Mouse (Mus musculus) limb, embryonic 14.5 days (tissue): ENCODE measurements around the gene Bend6. TPM values are rescaled to one million over a fixed set of nuclear protein-coding genes. Genes with fewer than 3 reads are reported as not detected.

Source experiments
- ATAC-seq: fragments of 200-750 bp; cut with Nextera tagmentation; 2 replicates; pipeline ENCODE4 v1.8.0; 2017; ENCODE audit warnings: low read depth, moderate number of reproducible peaks, moderate TSS enrichment; ENCODE audit not compliant: low FRiP score
- DNase-seq: peaks from one replicate; pipeline ENCODE4 v3.0.0-alpha.2; 2015; ENCODE audit warnings: low spot score
- H3K27ac ChIP-seq: fragments of 300-500 bp; sonication (generic); replicated peaks from 2 replicates; pipeline ENCODE4 v1.5.1; 2014; ENCODE audit warnings: low read depth, mild to moderate bottlenecking, low read length, moderate library complexity, mixed read lengths
- H3K27me3 ChIP-seq: fragments of 300-500 bp; sonication (generic); 2 replicates; pipeline ENCODE4 v1.6.1; 2014; ENCODE audit warnings: low read length, mixed read lengths; ENCODE audit not compliant: control insufficient read depth, insufficient read depth
- H3K36me3 ChIP-seq: fragments of 300-500 bp; sonication (generic); 2 replicates; pipeline ENCODE4 v1.6.1; 2014; ENCODE audit warnings: mild to moderate bottlenecking, low read length, moderate library complexity, mixed read lengths; ENCODE audit not compliant: control insufficient read depth, insufficient read depth
- H3K4me1 ChIP-seq: fragments of 300-500 bp; sonication (generic); 2 replicates; pipeline ENCODE4 v1.6.1; 2014; ENCODE audit warnings: antibody characterized with exemption, low read length, mixed read lengths; ENCODE audit not compliant: control insufficient read depth, insufficient read depth
- H3K4me2 ChIP-seq: fragments of 300-500 bp; sonication (generic); replicated peaks from 2 replicates; pipeline ENCODE4 v1.6.1; 2014; ENCODE audit warnings: low read depth, mild to moderate bottlenecking, low read length, moderate library complexity; ENCODE audit not compliant: severe bottlenecking
- H3K4me3 ChIP-seq: fragments of 300-500 bp; sonication (generic); replicated peaks from 2 replicates; pipeline ENCODE4 v1.5.1; 2014; ENCODE audit warnings: low read length
- H3K9ac ChIP-seq: fragments of 300-500 bp; sonication (generic); 2 replicates; pipeline ENCODE4 v1.6.1; 2014; ENCODE audit warnings: mild to moderate bottlenecking, low read depth, low read length, moderate library complexity; ENCODE audit not compliant: severe bottlenecking
- H3K9me3 ChIP-seq: fragments of 300-500 bp; sonication (generic); 2 replicates; pipeline ENCODE4 v1.6.1; 2016; ENCODE audit warnings: low read length; ENCODE audit not compliant: control insufficient read depth
- POLR2A ChIP-seq: fragments of 200-500 bp; IDR thresholded peaks from 2 replicates; pipeline ENCODE4 v1.8.0; 2012; ENCODE audit warnings: inconsistent platforms, mild to moderate bottlenecking, moderate library complexity, borderline replicate concordance; ENCODE audit not compliant: insufficient read depth, insufficient read length; ENCODE audit errors: extremely low read depth
- WGBS: fragments of 180-500 bp; shearing (Covaris S2); extraction: QIAGEN DNeasy Blood & Tissue Kit; methylation state at CpG from one replicate; pipeline ENCODE4 v1.1.7; 2014; 5-methylcytosine and 5-hydroxymethylcytosine counted together
- polyA plus RNA-seq, 2 experiments: library from polyadenylated mRNA; depleted of rRNA in 1 of 2; stranded (reverse) in 1 of 2; unstranded in 1 of 2; fragments of >200 nt; fragmentation: Nextera tagmentation in 1 of 2; extraction: Ambion mirVana in 1 of 2; gene quantifications; 2 replicates each; pipeline versions ENCODE4 v1.2.1 to v1.2.3; 2012 to 2014

Bend6 gene
- polyA plus RNA-seq, 2 experiments, result 1.5 TPM

GRCm38 (mm10) chr1:33945756-33946155 lies 38.1 kb upstream of the Bend6 start:
- DNase-seq, result no peak
- no peak for ATAC-seq
- no peaks in the 10 kb centered on the region for H3K4me1 ChIP-seq
- H3K36me3 ChIP-seq, result no peaks in the 10 kb centered on the region
- H3K27ac ChIP-seq, result no peak overlapping the region
- H3K9ac ChIP-seq, result no peak overlapping the region
- no peak overlapping the region for H3K4me3 ChIP-seq
- WGBS, result 90% methylated on average over 6 of the region's 6 CpGs
- H3K27me3 ChIP-seq, result no peaks in the 10 kb centered on the region
- no peaks in the 10 kb centered on the region for H3K9me3 ChIP-seq
- H3K4me2 ChIP-seq, result no peak overlapping the region
- TF ChIP-seq POLR2A, result no peak

- Histone ChIP-seq H3K36me3 (no peaks in the 10 kb centered on the region), H3K4me1 (no peaks in the 10 kb centered on the region), H3K4me2 (no peak overlapping the region), H3K4me3 (no peak overlapping the region), H3K27ac (no peak overlapping the region), H3K9ac (no peak overlapping the region), H3K9me3 (no peaks in the 10 kb centered on the region), H3K27me3 (no peaks in the 10 kb centered on the region)
- no peak for DNase-seq
- TF ChIP-seq POLR2A, result no peak
- no peak for ATAC-seq
- 78% methylated on average over 16 of the region's 17 CpGs for WGBS
Measured at GRCm38 (mm10) chr1:33944977-33945750, 37.5 kb upstream of the Bend6 start.

GRCm38 (mm10) chr1:33943943-33944342 lies 36.3 kb upstream of the Bend6 start:
- no peak overlapping the region for H3K4me2 ChIP-seq
- 94% methylated on average over 2 of the region's 2 CpGs for WGBS
- ATAC-seq, result no peak
- H3K27ac ChIP-seq, result no peak overlapping the region
- DNase-seq, result no peak
- H3K4me3 ChIP-seq, result no peak overlapping the region
- no peak overlapping the region for H3K9ac ChIP-seq
- no peaks in the 10 kb centered on the region for H3K9me3 ChIP-seq
- H3K36me3 ChIP-seq, result no peaks in the 10 kb centered on the region
- TF ChIP-seq POLR2A, result no peak
- no peaks in the 10 kb centered on the region for H3K4me1 ChIP-seq
- H3K27me3 ChIP-seq, result no peaks in the 10 kb centered on the region

- H3K9me3 ChIP-seq, result no peaks in the 10 kb centered on the region
- TF ChIP-seq POLR2A, result no peak
- DNase-seq (no peak), ATAC-seq (no peak)
- H3K4me2 ChIP-seq, result no peak overlapping the region
- H3K36me3 ChIP-seq, result no peaks in the 10 kb centered on the region
- no peak overlapping the region for H3K9ac ChIP-seq
- 87% methylated on average over 8 of the region's 8 CpGs for WGBS
- H3K27ac ChIP-seq, result no peak overlapping the region
- H3K4me1 ChIP-seq, result no peaks in the 10 kb centered on the region
- no peak overlapping the region for H3K4me3 ChIP-seq
- no peaks in the 10 kb centered on the region for H3K27me3 ChIP-seq
Measured at GRCm38 (mm10) chr1:33942638-33943037, 35.0 kb upstream of the Bend6 start.

- TF ChIP-seq POLR2A, result no peak
- DNase-seq, result no peak
- Histone ChIP-seq H3K9ac (no peak overlapping the region), H3K4me2 (no peak overlapping the region), H3K36me3 (no peaks in the 10 kb centered on the region), H3K27me3 (no peaks in the 10 kb centered on the region), H3K27ac (no peak overlapping the region), H3K4me3 (no peak overlapping the region), H3K4me1 (no peaks in the 10 kb centered on the region), H3K9me3 (no peaks in the 10 kb centered on the region)
- no peak for ATAC-seq
- 86% methylated on average over 11 of the region's 11 CpGs for WGBS
Measured at GRCm38 (mm10) chr1:33940364-33940928, 32.8 kb upstream of the Bend6 start.
